8 mouse cellular contexts compared by ENCODE assay signal in genomic region chr9:108566815-108567776, GRCm38 (mm10). TPM values are rescaled to one million over a fixed set of nuclear protein-coding genes. Genes with fewer than 3 reads are reported as not detected.
DNase-seq lines count a peak whose midpoint lies in the region; ATAC-seq lines count a peak whose summit lies in the region.

TSS of gene Ndufaf3 (minus strand) at chr9:108567434.

- DNase-seq in adipocyte (ENCODE audit: low spot score) = peak; percentile 95
- DNase-seq in embryo, embryonic 10 days (ENCODE audit: low spot score) = peak; percentile 98
- peak; percentile 95 for DNase-seq in gastrocnemius, postnatal 10 days
- peak; percentile 94 to 98 for DNase-seq in left cerebral cortex, postnatal 10 days (ENCODE audit: extremely low spot score in 1 of 2, low spot score in 2 of 2)
- DNase-seq in right cerebral cortex, postnatal 25 days = peak; percentile 96
- DNase-seq in urinary bladder, postnatal 4 days (ENCODE audit: low spot score in 2 of 2) = peak; percentile 91 to 95

- intact Hi-C loops in left cerebral cortex, postnatal 10 days (cut with DNase I) = no loop called here

- peak; percentile 73 for ATAC-seq in inflammation-experienced regulatory T-cells, adult 6 months
- peak; percentile 56 for ATAC-seq in megakaryocyte-erythroid progenitor cell, adult 5-6 weeks (replicated peaks; ENCODE audit: low FRiP score, low TSS enrichment, poor library complexity, severe bottlenecking)

RNA-seq across cellular contexts. Expression of gene Ndufaf3, which starts in this region (rescaled TPM):
- total RNA-seq in gastrocnemius, postnatal 10 days (2021) = 10 to 100 TPM; 35.3 to 35.4 TPM
- 10 to 100 TPM; 63.9 to 75.7 (median 73.9) TPM for polyA plus RNA-seq in inflammation-experienced regulatory T-cells, adult 6 months (2017; shearing (Covaris generic))
- total RNA-seq in left cerebral cortex, postnatal 10 days (2021) = 10 to 100 TPM; 53.3 to 57.0 TPM
- total RNA-seq in megakaryocyte-erythroid progenitor cell, adult 5-6 weeks (2014; fragmentation: Nextera tagmentation) = 21.9 and 31.1 TPM in 2 replicates
- 14.1 and 28.7 TPM in 2 replicates for total RNA-seq in megakaryocyte-erythroid progenitor cell, adult 5-6 weeks (2017)

Comparison
In these comparisons a context has a peak if more than half of its experiments do, and no peak if none do; other contexts are left out.
1. Peak in every context shown above with its lines: DNase-seq and ATAC-seq.